Mouse (Mus musculus): ENCODE measurements around the gene 1700056E22Rik. TPM values are rescaled to one million over a fixed set of nuclear protein-coding genes. Genes with fewer than 3 reads are reported as not detected.

The 1700056E22Rik gene
- polyA plus RNA-seq, 1 experiment: 3.2 TPM

DNA sequence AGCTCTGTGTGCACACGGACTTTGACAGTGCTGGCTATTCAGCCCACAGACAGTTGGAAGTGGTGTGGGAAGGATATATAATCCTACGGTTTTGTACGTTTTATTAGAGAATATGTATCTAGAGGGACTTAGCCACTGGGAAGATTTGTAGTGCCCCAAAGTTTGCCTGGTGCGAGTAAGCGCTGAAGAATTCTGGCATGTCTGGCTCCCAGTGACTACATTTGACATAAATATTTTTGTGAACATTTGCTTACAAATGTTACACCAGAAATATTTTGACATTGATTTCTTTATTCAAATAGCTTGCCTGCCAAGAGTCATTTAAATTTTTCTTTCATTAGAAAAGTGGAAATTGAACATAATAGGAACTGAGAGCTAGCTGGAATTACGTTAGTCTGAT is 42.0 kb upstream of the 1700056E22Rik start:
- Histone ChIP-seq H3K4me3 (no peak overlapping the region), H3K79me2 (ENCODE audit: control insufficient read depth, insufficient read depth) (no peaks in the 10 kb centered on the region), H3ac (ENCODE audit: control insufficient read depth, insufficient read length) (no peak overlapping the region), H3K4me2 (ENCODE audit: low read depth) (peak overlapping the region; percentile 50), H3K36me3 (ENCODE audit: control insufficient read depth, insufficient read depth) (peaks cover 31% of the 10 kb centered on the region), H3K27me3 (ENCODE audit: control insufficient read depth, insufficient read depth, insufficient read length) (no peaks in the 10 kb centered on the region)
- no peak for TF ChIP-seq CEBPB (IDR thresholded peaks at IDR 0.05; ENCODE audit: insufficient read depth, poor library complexity, severe bottlenecking)

DNA sequence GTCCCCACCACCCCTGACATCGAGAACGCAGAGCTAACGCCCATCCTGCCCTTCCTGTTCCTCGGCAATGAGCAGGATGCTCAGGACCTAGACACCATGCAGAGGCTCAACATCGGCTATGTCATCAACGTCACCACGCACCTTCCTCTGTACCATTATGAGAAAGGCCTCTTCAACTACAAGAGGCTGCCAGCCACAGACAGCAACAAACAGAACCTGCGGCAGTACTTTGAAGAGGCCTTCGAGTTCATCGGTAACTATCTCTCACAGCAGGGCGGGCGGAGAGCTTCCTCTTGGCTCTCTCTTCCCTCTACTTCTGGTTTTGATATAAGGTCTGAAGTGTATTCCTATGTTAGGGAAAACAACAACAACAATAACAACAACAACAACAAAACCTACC is 34.9 kb upstream of the 1700056E22Rik start:
- H3K79me2 ChIP-seq (ENCODE audit: control insufficient read depth, insufficient read depth): peaks cover 33% of the 10 kb centered on the region
- H3ac ChIP-seq (ENCODE audit: control insufficient read depth, insufficient read length): no peak overlapping the region
- H3K27me3 ChIP-seq (ENCODE audit: control insufficient read depth, insufficient read depth, insufficient read length): no peaks in the 10 kb centered on the region
- no peak overlapping the region for H3K4me2 ChIP-seq (ENCODE audit: low read depth)
- no peak overlapping the region for H3K4me3 ChIP-seq
- no peak for TF ChIP-seq MAX (IDR thresholded peaks at IDR 0.05; ENCODE audit: low read depth)
- no peak for TF ChIP-seq MYOD1 (IDR thresholded peaks at IDR 0.05; ENCODE audit: control insufficient read depth in 1 of 3, insufficient read length in 2 of 3, low read depth in 2 of 3)
- no peak for TF ChIP-seq TCF3 (IDR thresholded peaks at IDR 0.05; ENCODE audit: insufficient read length, low read depth)
- no peak for TF ChIP-seq POLR2A (IDR thresholded peaks at IDR 0.05; ENCODE audit: insufficient read length, low read depth)
- no peak for TF ChIP-seq REST (IDR thresholded peaks at IDR 0.05; ENCODE audit: insufficient read depth, insufficient read length)
- H3K36me3 ChIP-seq (ENCODE audit: control insufficient read depth, insufficient read depth): peaks cover 38% of the 10 kb centered on the region

GRCm38 (mm10) chr1:184067704-184068558 is 33.8 kb upstream of the 1700056E22Rik start:
- peaks cover 28% of the 10 kb centered on the region for H3K36me3 ChIP-seq (ENCODE audit: control insufficient read depth, insufficient read depth)
- no peak for TF ChIP-seq SRF (IDR thresholded peaks at IDR 0.05; ENCODE audit: control insufficient read depth, insufficient read length, low read depth)
- no peak for TF ChIP-seq TCF3 (IDR thresholded peaks at IDR 0.05; ENCODE audit: insufficient read length, low read depth)
- TF ChIP-seq MYOD1 (IDR thresholded peaks at IDR 0.05; ENCODE audit: control insufficient read depth in 1 of 3, insufficient read length in 2 of 3, low read depth in 2 of 3): no peak
- no peak for TF ChIP-seq REST (IDR thresholded peaks at IDR 0.05; ENCODE audit: insufficient read depth, insufficient read length)
- no peak for TF ChIP-seq E2F4 (IDR thresholded peaks at IDR 0.05; ENCODE audit: insufficient read depth)
- TF ChIP-seq CEBPB (IDR thresholded peaks at IDR 0.05; ENCODE audit: insufficient read depth, poor library complexity, severe bottlenecking): no peak
- no peak overlapping the region for H3K4me2 ChIP-seq (ENCODE audit: low read depth)
- H3K79me2 ChIP-seq (ENCODE audit: control insufficient read depth, insufficient read depth): peaks cover 42% of the 10 kb centered on the region
- no peak overlapping the region for H3ac ChIP-seq (ENCODE audit: control insufficient read depth, insufficient read length)
- H3K4me3 ChIP-seq: no peak overlapping the region
- H3K27me3 ChIP-seq (ENCODE audit: control insufficient read depth, insufficient read depth, insufficient read length): no peaks in the 10 kb centered on the region

GRCm38 (mm10) chr1:184066460-184067287 is 32.6 kb upstream of the 1700056E22Rik start:
- Histone ChIP-seq H3K36me3 (ENCODE audit: control insufficient read depth, insufficient read depth) (peaks cover 24% of the 10 kb centered on the region), H3K27me3 (ENCODE audit: control insufficient read depth, insufficient read depth, insufficient read length) (no peaks in the 10 kb centered on the region), H3K79me2 (ENCODE audit: control insufficient read depth, insufficient read depth) (peaks cover 53% of the 10 kb centered on the region), H3ac (ENCODE audit: control insufficient read depth, insufficient read length) (no peak overlapping the region), H3K4me3 (no peak overlapping the region), H3K4me2 (ENCODE audit: low read depth) (peak overlapping the region; percentile 30)
- TF ChIP-seq POLR2AphosphoS2 (IDR thresholded peaks at IDR 0.05; ENCODE audit: insufficient read length, low read depth) (no peak), E2F4 (IDR thresholded peaks at IDR 0.05; ENCODE audit: insufficient read depth) (no peak), CEBPB (IDR thresholded peaks at IDR 0.05; ENCODE audit: insufficient read depth, poor library complexity, severe bottlenecking) (no peak), MYOG (IDR thresholded peaks at IDR 0.05; ENCODE audit: control insufficient read depth in 1 of 3, insufficient read depth in 1 of 3, insufficient read length in 2 of 3, low read depth in 2 of 3) (peak in 1 of 3 experiments; percentile 62), POLR2A (IDR thresholded peaks at IDR 0.05; ENCODE audit: insufficient read length, low read depth) (no peak), TCF3 (IDR thresholded peaks at IDR 0.05; ENCODE audit: insufficient read length, low read depth) (no peak), SRF (IDR thresholded peaks at IDR 0.05; ENCODE audit: control insufficient read depth, insufficient read length, low read depth) (no peak), MYOD1 (IDR thresholded peaks at IDR 0.05; ENCODE audit: control insufficient read depth in 1 of 3, insufficient read length in 2 of 3, low read depth in 2 of 3) (peak in 2 of 3 experiments; percentile 76 to 77), MAX (IDR thresholded peaks at IDR 0.05; ENCODE audit: low read depth) (no peak), REST (IDR thresholded peaks at IDR 0.05; ENCODE audit: insufficient read depth, insufficient read length) (no peak), TCF12 (IDR thresholded peaks at IDR 0.05; ENCODE audit: insufficient read depth, poor library complexity, severe bottlenecking) (no peak)

DNA sequence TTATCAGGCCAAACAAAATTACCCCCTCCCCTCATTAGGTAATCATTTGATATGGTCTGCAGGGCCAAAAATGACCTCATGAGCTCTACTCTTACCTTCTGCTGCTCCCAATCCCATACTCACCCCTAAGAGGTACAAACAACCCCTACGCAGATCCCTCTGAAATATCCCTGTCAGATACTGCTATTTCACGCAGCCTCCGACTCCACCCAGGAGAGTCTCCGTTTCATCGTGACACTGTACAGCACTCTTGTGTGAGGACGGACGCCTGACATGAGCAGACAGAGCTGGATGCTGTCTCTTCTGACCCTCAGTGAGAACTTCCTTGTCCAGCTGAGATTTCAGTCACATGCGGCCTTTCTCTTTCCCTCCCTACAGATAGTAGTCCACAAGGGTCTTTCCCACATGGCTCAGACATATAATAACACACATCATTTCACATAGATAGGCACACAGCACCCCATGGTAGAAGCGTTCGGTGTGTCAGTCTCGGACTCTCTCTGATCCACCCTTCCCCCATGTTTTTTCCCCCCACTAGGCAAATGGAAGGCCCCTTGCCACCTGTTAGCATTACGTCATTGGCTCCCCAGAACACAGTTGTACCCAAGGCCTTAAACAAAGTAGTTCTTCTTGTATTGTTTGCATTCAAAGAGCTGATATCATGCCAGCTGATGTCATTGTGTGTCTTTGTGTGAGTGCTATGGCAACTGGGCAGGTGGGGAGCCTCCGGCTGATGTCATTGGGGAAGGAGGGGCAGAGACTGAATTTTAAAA is 31.7 kb upstream of the 1700056E22Rik start:
- TF ChIP-seq MYOD1 (IDR thresholded peaks at IDR 0.05; ENCODE audit: control insufficient read depth in 1 of 3, insufficient read length in 2 of 3, low read depth in 2 of 3) (peak in 2 of 3 experiments; percentile 44 to 60), MAX (IDR thresholded peaks at IDR 0.05; ENCODE audit: low read depth) (no peak), MYOG (IDR thresholded peaks at IDR 0.05; ENCODE audit: control insufficient read depth in 1 of 3, insufficient read depth in 1 of 3, insufficient read length in 2 of 3, low read depth in 2 of 3) (peak in 1 of 3 experiments; percentile 10), E2F4 (IDR thresholded peaks at IDR 0.05; ENCODE audit: insufficient read depth) (no peak)
- Histone ChIP-seq H3K4me3 (no peak overlapping the region), H3K79me2 (ENCODE audit: control insufficient read depth, insufficient read depth) (peaks cover 53% of the 10 kb centered on the region), H3K27me3 (ENCODE audit: control insufficient read depth, insufficient read depth, insufficient read length) (no peaks in the 10 kb centered on the region), H3ac (ENCODE audit: control insufficient read depth, insufficient read length) (no peak overlapping the region), H3K4me2 (ENCODE audit: low read depth) (peak overlapping the region; percentile 30), H3K36me3 (ENCODE audit: control insufficient read depth, insufficient read depth) (peaks cover 18% of the 10 kb centered on the region)
